Mouse (Mus musculus): ENCODE data around the gene Ubox5.

GRCm38 (mm10) chr2:130657541-130657940 is 27.7 kb upstream of the Ubox5 start:
- TF ChIP-seq POLR2A (IDR thresholded peaks at IDR 0.05; ENCODE audit: low read depth, low read length) (no peak), CTCF (IDR thresholded peaks at IDR 0.05; ENCODE audit: borderline replicate concordance, insufficient read depth, low read length) (no peak)
